Mouse (Mus musculus) C2C12 (cell line): ENCODE results near the gene Adh7. TPM values are rescaled to one million over a fixed set of nuclear protein-coding genes. Genes with fewer than 3 reads are reported as not detected.

Experiments used
- H3K27me3 ChIP-seq: one replicate; pipeline ENCODE4 v1.6.1; 2011; ENCODE audit not compliant: control insufficient read depth, insufficient read depth, insufficient read length
- H3K36me3 ChIP-seq: one replicate; pipeline ENCODE4 v1.6.1; 2011; ENCODE audit not compliant: control insufficient read depth, insufficient read depth
- H3K4me3 ChIP-seq: one replicate; pipeline ENCODE4 v1.5.1; 2011; ENCODE audit warnings: mild to moderate bottlenecking, control low read depth; ENCODE audit not compliant: poor library complexity, insufficient read depth, severe bottlenecking
- H3K79me2 ChIP-seq: one replicate; pipeline ENCODE4 v1.6.1; 2011; ENCODE audit not compliant: control insufficient read depth, insufficient read depth
- H3K79me3 ChIP-seq: one replicate; pipeline ENCODE4 v1.6.1; 2011; ENCODE audit warnings: low read depth, control low read depth
- H3ac ChIP-seq: one replicate; pipeline ENCODE3; 2011; ENCODE audit warnings: low read depth; ENCODE audit not compliant: control insufficient read depth, insufficient read length
- CEBPB ChIP-seq: IDR thresholded peaks from one replicate; pipeline ENCODE4 v1.6.1; 2011; ENCODE audit warnings: low read depth, mild to moderate bottlenecking, control low read depth, moderate library complexity
- CTCF ChIP-seq: IDR thresholded peaks from one replicate; pipeline ENCODE4 v1.5.1; 2011; ENCODE audit not compliant: control insufficient read depth, insufficient read depth, insufficient read length
- FOSL1 ChIP-seq: IDR thresholded peaks from one replicate; pipeline ENCODE4 v1.8.0; 2011; ENCODE audit warnings: mild to moderate bottlenecking, low read length; ENCODE audit not compliant: poor library complexity, insufficient read depth, severe bottlenecking
- MAX ChIP-seq: IDR thresholded peaks from one replicate; pipeline ENCODE4 v1.6.1; 2011; ENCODE audit warnings: mild to moderate bottlenecking, control low read depth
- MYOD1 ChIP-seq: IDR thresholded peaks from one replicate; pipeline ENCODE4 v1.6.1; 2011; ENCODE audit warnings: low read depth; ENCODE audit not compliant: control insufficient read depth, insufficient read length
- MYOG ChIP-seq: IDR thresholded peaks from one replicate; pipeline ENCODE4 v1.6.1; 2011; ENCODE audit not compliant: control insufficient read depth, insufficient read length; ENCODE audit errors: extremely low read depth
- USF1 ChIP-seq: IDR thresholded peaks from one replicate; pipeline ENCODE4 v1.6.1; 2011; ENCODE audit warnings: low read depth, mild to moderate bottlenecking, control low read depth, moderate library complexity
- long read RNA-seq, 2 experiments: library from polyadenylated mRNA; unstranded; transcript quantifications; one replicate each; pipeline ENCODE4 v2.0.0; 2019 to 2020
- polyA plus RNA-seq: library from polyadenylated mRNA; unstranded; fragments of >200 nt; fragmentation: generic; extraction: Trizol; gene quantifications from one replicate; pipeline ENCODE4 v1.2.1, GENCODE M21; 2012; ENCODE audit warnings: missing spikeins

The Adh7 gene
- 4.9 TPM for polyA plus RNA-seq
- long read RNA-seq, experiment 1, transcript Adh7-201 (9 exons, 3,432 nt): major isoform, 11 of 12 reads
- long read RNA-seq, experiment 1, partial matches to known transcripts: 0 of 12 reads
- long read RNA-seq, experiment 1, other reads (novel, unspliced or antisense): 1 of 12 reads
- long read RNA-seq, experiment 2, transcript Adh7-201 (9 exons, 3,432 nt): major isoform, 66 of 71 reads
- long read RNA-seq, experiment 2, partial matches to known transcripts: 2 of 71 reads
- long read RNA-seq, experiment 2, other reads (novel, unspliced or antisense): 3 of 71 reads

GRCm38 (mm10) chr3:138217631-138218264 is at the start of gene Adh7:
TSS of gene Adh7 (plus strand) at chr3:138217760.
- H3K27me3 ChIP-seq: no peaks in the 10 kb centered on the region
- H3K79me3 ChIP-seq: no peaks in the 10 kb centered on the region
- H3K36me3 ChIP-seq: peaks cover 5% of the 10 kb centered on the region
- peaks cover 8% of the 10 kb centered on the region for H3K79me2 ChIP-seq
- no peak within 1 kb of the TSS for H3ac ChIP-seq
- TF ChIP-seq CEBPB (peak; percentile 66), FOSL1 (no peak)
- H3K4me3 ChIP-seq: peak within 1 kb of the TSS; percentile 15

DNA sequence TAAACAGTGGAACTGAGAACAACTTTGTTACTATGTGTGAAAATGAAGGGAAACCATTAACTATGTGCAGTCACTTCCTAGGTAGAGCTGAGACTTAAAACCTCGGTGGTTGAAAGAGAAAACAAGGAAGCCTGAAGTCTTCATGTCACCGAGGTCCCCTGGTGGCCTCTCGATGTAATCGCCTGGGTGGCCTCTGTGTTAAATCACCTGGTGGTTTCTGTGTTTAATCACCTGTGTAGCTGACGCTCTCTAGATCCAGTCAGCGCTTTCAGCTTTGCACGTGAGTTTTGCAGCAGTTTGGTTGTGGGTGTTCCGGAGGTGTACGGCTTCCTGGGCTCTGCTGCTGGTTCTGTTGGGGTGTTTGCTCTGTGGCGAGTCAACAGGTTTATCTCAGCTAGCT is 44.3 kb upstream of the Adh7 start:
- Histone ChIP-seq H3K4me3 (no peak overlapping the region), H3ac (no peak overlapping the region), H3K79me2 (no peaks in the 10 kb centered on the region), H3K36me3 (no peaks in the 10 kb centered on the region), H3K79me3 (no peaks in the 10 kb centered on the region), H3K27me3 (no peaks in the 10 kb centered on the region)
- TF ChIP-seq MAX: no peak

- H3ac ChIP-seq: no peak overlapping the region
- no peaks in the 10 kb centered on the region for H3K27me3 ChIP-seq
- H3K79me2 ChIP-seq: no peaks in the 10 kb centered on the region
- no peak overlapping the region for H3K4me3 ChIP-seq
- no peaks in the 10 kb centered on the region for H3K36me3 ChIP-seq
- H3K79me3 ChIP-seq: no peaks in the 10 kb centered on the region
- TF ChIP-seq MAX: no peak
- TF ChIP-seq CTCF: no peak
- TF ChIP-seq FOSL1: no peak
- no peak for TF ChIP-seq MYOD1
- no peak for TF ChIP-seq USF1
- TF ChIP-seq MYOG: no peak
- no peak for TF ChIP-seq CEBPB
Observed at GRCm38 (mm10) chr3:138175551-138175950, 42.0 kb upstream of the Adh7 start.

DNA sequence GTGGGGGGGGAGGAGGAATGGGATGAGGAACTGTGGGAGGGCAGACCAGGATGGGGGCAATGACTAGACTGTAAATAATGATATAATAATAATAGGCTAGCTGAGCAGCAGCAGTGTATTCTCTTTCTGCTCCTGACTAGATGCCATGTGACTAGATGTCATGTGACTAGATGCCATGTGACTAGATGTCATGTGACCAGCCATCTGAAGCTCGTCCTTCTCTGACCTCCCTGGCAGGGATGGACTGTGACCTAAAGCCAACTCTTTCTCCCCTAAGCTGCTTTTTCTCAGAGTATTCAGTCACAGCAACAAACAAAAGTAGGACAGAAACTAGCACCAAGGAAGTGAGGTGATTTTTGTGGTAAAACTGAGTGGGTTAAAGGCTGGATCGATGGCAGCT is 35.5 kb upstream of the Adh7 start:
- TF ChIP-seq CTCF (no peak), MAX (no peak), FOSL1 (no peak), USF1 (peak; percentile 80)
- Histone ChIP-seq H3K36me3 (no peaks in the 10 kb centered on the region), H3K79me3 (no peaks in the 10 kb centered on the region), H3K27me3 (no peaks in the 10 kb centered on the region), H3K4me3 (no peak overlapping the region), H3K79me2 (no peaks in the 10 kb centered on the region), H3ac (no peak overlapping the region)

DNA sequence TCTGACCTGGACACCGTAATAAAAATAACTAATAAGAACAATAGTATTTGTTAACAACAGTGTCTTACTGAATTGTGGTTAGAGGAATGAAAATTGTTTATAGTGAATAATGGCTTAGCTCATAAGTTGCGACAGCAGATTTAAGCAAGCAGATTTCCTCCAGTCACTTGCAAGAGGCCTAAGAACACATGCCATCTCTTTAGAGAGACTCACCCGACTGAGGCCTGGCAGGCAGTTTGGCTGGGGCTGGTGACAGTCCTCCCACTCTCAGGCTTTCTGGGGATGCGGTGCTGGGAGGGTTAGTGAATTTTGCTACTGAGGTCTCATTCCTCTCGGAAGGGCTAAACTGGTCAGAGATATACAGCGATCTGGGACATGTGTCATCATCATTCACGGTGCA is 34.2 kb upstream of the Adh7 start:
- H3K27me3 ChIP-seq: no peaks in the 10 kb centered on the region
- H3K79me2 ChIP-seq: no peaks in the 10 kb centered on the region
- TF ChIP-seq FOSL1 (no peak), CEBPB (no peak), MYOG (no peak), MAX (no peak), MYOD1 (no peak), CTCF (no peak), USF1 (no peak)
- H3K4me3 ChIP-seq: no peak overlapping the region
- no peaks in the 10 kb centered on the region for H3K79me3 ChIP-seq
- no peak overlapping the region for H3ac ChIP-seq
- H3K36me3 ChIP-seq: no peaks in the 10 kb centered on the region

DNA sequence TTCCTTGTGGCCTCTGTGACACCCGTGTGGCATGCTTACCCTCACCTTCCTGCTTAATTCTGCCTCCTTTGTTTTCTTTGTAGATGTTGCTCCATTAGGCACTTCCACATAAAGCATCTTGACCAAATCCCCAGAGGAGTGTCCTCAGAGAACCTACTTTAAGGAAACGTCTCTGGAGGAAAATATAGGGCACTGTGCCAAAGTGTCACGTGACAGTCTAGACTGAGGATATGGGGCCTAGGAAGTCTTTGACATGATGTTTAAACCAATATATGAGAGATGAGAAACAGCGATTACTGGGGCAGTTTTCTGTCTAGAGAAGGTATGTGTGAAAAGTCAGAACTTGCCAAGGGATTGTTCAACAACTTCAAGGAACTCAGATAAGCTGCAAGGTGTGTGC is 32.3 kb upstream of the Adh7 start:
- no peak overlapping the region for H3ac ChIP-seq
- no peaks in the 10 kb centered on the region for H3K27me3 ChIP-seq
- no peaks in the 10 kb centered on the region for H3K79me2 ChIP-seq
- no peaks in the 10 kb centered on the region for H3K36me3 ChIP-seq
- TF ChIP-seq MYOG (no peak), CTCF (no peak), USF1 (peak; percentile 54)
- H3K79me3 ChIP-seq: no peaks in the 10 kb centered on the region
- H3K4me3 ChIP-seq: no peak overlapping the region
